Mouse (Mus musculus): Measurements from ENCODE around the gene Olfr978. TPM values are rescaled to one million over a fixed set of nuclear protein-coding genes. Genes with fewer than 3 reads are reported as not detected.

Olfr978 gene
- total and polyA plus RNA-seq, 2 experiments: not detected

DNA sequence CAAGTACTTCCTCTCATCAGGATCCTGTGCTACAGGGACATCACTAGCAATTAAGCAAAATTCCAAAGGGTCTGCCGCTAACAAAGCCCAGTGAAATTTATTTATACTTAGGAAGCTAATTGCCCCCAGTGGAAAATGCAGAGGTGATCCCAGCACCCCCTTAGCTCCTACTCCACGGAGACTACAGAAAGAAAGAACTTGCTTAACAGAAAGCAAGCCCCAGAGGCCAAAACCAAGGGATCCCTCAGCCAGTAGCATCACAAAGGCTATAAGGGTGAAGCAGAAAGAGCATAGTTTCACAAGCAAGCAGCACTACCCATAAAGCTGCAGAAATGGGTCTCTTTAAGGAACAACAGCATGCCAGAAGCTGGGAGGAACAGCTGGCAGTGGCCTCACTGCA is 29.3 kb downstream of the Olfr978 start, which contains the start of gene Olfr981:
Gene Olfr981 (plus strand): TSS at position 301 of the 400 bp plus-strand sequence.
- TF ChIP-seq CTCF (IDR thresholded peaks at IDR 0.05; ENCODE audit: low read depth, low read length): no peak
- TF ChIP-seq POLR2A (IDR thresholded peaks at IDR 0.05; ENCODE audit: extremely low read depth, insufficient read depth, low read length): no peak
- Histone ChIP-seq H3K36me3 (ENCODE audit: control insufficient read depth, insufficient read depth, low read length) (no peaks in the 10 kb centered on the region), H3K79me2 (ENCODE audit: control insufficient read depth, insufficient read depth, low read length) (no peaks in the 10 kb centered on the region), H3K4me3 (ENCODE audit: insufficient read depth, low read depth, low read length) (no peak within 1 kb of the TSS), H3K27ac (replicated peaks; ENCODE audit: insufficient read depth, low read depth, low read length) (no peak within 1 kb of the TSS), H3K9ac (ENCODE audit: low read depth, low read length) (no peak within 1 kb of the TSS), H3K27me3 (ENCODE audit: control insufficient read depth, insufficient read depth, low read length) (no peaks in the 10 kb centered on the region), H3K4me1 (ENCODE audit: control insufficient read depth, insufficient read depth, low read length) (no peaks in the 10 kb centered on the region)
- no peak for DNase-seq (ENCODE audit: extremely low read depth, low read depth, low spot score)
- WGBS: 57% methylated on average over 2 of the region's 2 CpGs

Other genes starting within 250 kb of the Olfr978 start
- gene Olfr967, start 245.9 kb upstream of the Olfr978 start, total RNA-seq (2014; rRNA removed): not detected in 2 replicates
- gene Olfr967, start 245.9 kb upstream of the Olfr978 start, polyA plus RNA-seq (2012; rRNA removed): not detected in 2 replicates
- gene Olfr968, start 208.9 kb upstream of the Olfr978 start, total RNA-seq (2014; rRNA removed): not detected in 2 replicates
- not detected in 2 replicates for gene Olfr968, start 208.9 kb upstream of the Olfr978 start, polyA plus RNA-seq (2012; rRNA removed)
- not detected in 2 replicates for gene Olfr969, start 201.2 kb upstream of the Olfr978 start, total RNA-seq (2014; rRNA removed)
- not detected in 2 replicates for gene Olfr969, start 201.2 kb upstream of the Olfr978 start, polyA plus RNA-seq (2012; rRNA removed)
- gene Olfr970, start 183.3 kb upstream of the Olfr978 start, total RNA-seq (2014; rRNA removed): not detected in 2 replicates
- not detected in 2 replicates for gene Olfr970, start 183.3 kb upstream of the Olfr978 start, polyA plus RNA-seq (2012; rRNA removed)
- not detected in 2 replicates for gene Olfr971, start 155.2 kb upstream of the Olfr978 start, total RNA-seq (2014; rRNA removed)
- not detected in 2 replicates for gene Olfr971, start 155.2 kb upstream of the Olfr978 start, polyA plus RNA-seq (2012; rRNA removed)
- not detected in 2 replicates for gene Olfr972, start 125.7 kb upstream of the Olfr978 start, total RNA-seq (2014; rRNA removed)
- gene Olfr972, start 125.7 kb upstream of the Olfr978 start, polyA plus RNA-seq (2012; rRNA removed): not detected in 2 replicates
- gene Olfr229, start 84.8 kb upstream of the Olfr978 start, total RNA-seq (2014; rRNA removed): not detected in 2 replicates
- not detected in 2 replicates for gene Olfr229, start 84.8 kb upstream of the Olfr978 start, polyA plus RNA-seq (2012; rRNA removed)
- gene Olfr974, start 54.6 kb upstream of the Olfr978 start, total RNA-seq (2014; rRNA removed): not detected in 2 replicates
- not detected in 2 replicates for gene Olfr974, start 54.6 kb upstream of the Olfr978 start, polyA plus RNA-seq (2012; rRNA removed)
- gene Olfr975, start 40.1 kb upstream of the Olfr978 start, total RNA-seq (2014; rRNA removed): not detected in 2 replicates
- gene Olfr975, start 40.1 kb upstream of the Olfr978 start, polyA plus RNA-seq (2012; rRNA removed): not detected in 2 replicates
- not detected in 2 replicates for gene Olfr976, start 31.0 kb upstream of the Olfr978 start, total RNA-seq (2014; rRNA removed)
- gene Olfr976, start 31.0 kb upstream of the Olfr978 start, polyA plus RNA-seq (2012; rRNA removed): not detected in 2 replicates
- not detected in 2 replicates for gene Olfr979, start 11.4 kb downstream of the Olfr978 start, total RNA-seq (2014; rRNA removed)
- gene Olfr979, start 11.4 kb downstream of the Olfr978 start, polyA plus RNA-seq (2012; rRNA removed): not detected in 2 replicates
- not detected in 2 replicates for gene Olfr980, start 17.5 kb downstream of the Olfr978 start, total RNA-seq (2014; rRNA removed)
- not detected in 2 replicates for gene Olfr980, start 17.5 kb downstream of the Olfr978 start, polyA plus RNA-seq (2012; rRNA removed)
- not detected in 2 replicates for gene Olfr981, start 29.4 kb downstream of the Olfr978 start, total RNA-seq (2014; rRNA removed)
- not detected in 2 replicates for gene Olfr981, start 29.4 kb downstream of the Olfr978 start, polyA plus RNA-seq (2012; rRNA removed)
- not detected in 2 replicates for gene Olfr982, start 81.7 kb downstream of the Olfr978 start, total RNA-seq (2014; rRNA removed)
- not detected in 2 replicates for gene Olfr982, start 81.7 kb downstream of the Olfr978 start, polyA plus RNA-seq (2012; rRNA removed)
- not detected in 2 replicates for gene Olfr983, start 101.5 kb downstream of the Olfr978 start, total RNA-seq (2014; rRNA removed)
- gene Olfr983, start 101.5 kb downstream of the Olfr978 start, polyA plus RNA-seq (2012; rRNA removed): not detected in 2 replicates
- not detected in 2 replicates for gene Olfr984, start 122.1 kb downstream of the Olfr978 start, total RNA-seq (2014; rRNA removed)
- gene Olfr984, start 122.1 kb downstream of the Olfr978 start, polyA plus RNA-seq (2012; rRNA removed): not detected in 2 replicates
- not detected in 2 replicates for gene Olfr985, start 138.1 kb downstream of the Olfr978 start, total RNA-seq (2014; rRNA removed)
- not detected in 2 replicates for gene Olfr985, start 138.1 kb downstream of the Olfr978 start, polyA plus RNA-seq (2012; rRNA removed)
- not detected in 2 replicates for gene Tmem225, start 156.0 kb downstream of the Olfr978 start, total RNA-seq (2014; rRNA removed)
- gene Tmem225, start 156.0 kb downstream of the Olfr978 start, polyA plus RNA-seq (2012; rRNA removed): not detected in 2 replicates
- gene Olfr986, start 188.8 kb downstream of the Olfr978 start, total RNA-seq (2014; rRNA removed): 0.09 TPM in 1 of 2 replicates, not detected in the other
- gene Olfr986, start 188.8 kb downstream of the Olfr978 start, polyA plus RNA-seq (2012; rRNA removed): not detected in 2 replicates
- gene Zfp202, start 200.2 kb downstream of the Olfr978 start, total RNA-seq (2014; rRNA removed): 0.65 and 0.67 TPM in 2 replicates
- gene Zfp202, start 200.2 kb downstream of the Olfr978 start, polyA plus RNA-seq (2012; rRNA removed): 0.28 and 0.29 TPM in 2 replicates

Measured in liver, adult 2 months (tissue).